Mouse (Mus musculus) right cerebral cortex, postnatal 10 days (tissue): ENCODE results near the gene Zfp444.
"Not testable (repeated sequence)": the region's sequence is repeated elsewhere in the genome, so short reads cannot be mapped to it uniquely, and the experiment has no call there.

Experiments used
- DNase-seq, 2 experiments: peaks; one replicate each; pipeline ENCODE4 v3.0.0; 2021; ENCODE audit warnings: low spot score in 2 of 2

Gene Zfp444

DNA sequence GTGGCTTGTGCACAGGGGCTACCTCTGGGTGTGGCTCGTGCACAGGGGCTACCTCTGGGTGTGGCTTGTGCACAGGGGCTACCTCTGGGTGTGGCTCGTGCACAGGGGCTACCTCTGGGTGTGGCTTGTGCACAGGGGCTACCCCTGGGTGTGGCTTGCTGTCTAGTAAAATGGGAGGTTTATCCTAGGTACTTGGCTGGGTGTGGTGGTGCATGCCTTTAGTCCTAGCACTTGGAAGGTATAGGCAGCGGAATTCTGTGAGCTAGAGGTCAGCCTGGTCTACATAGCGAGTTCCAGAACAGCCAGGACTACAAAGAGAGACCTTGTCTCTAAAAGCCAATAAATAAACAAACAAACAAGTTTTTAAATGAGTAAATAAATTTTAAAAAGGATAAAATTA is 42.7 kb downstream of the Zfp444 start:
- not testable (repeated sequence) for DNase-seq

DNA sequence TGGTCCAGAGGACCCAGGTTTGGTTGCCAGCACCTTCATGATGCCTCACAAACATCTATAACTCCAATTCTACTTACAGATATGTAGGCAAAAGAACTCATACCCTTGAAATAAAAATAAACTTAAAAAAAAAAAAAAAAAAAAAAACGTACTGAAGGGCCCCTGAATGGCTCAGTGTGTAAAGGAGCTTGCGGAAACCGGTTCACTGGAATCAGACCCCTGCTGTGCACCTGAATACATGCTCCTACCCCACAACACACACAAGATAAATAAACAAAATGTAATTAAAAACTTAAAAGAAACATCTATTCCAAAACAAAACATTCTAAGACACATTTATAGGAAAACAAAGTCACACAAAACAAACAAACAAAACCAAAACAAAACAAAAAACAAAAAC is 48.1 kb downstream of the Zfp444 start:
- no peak for DNase-seq

DNA sequence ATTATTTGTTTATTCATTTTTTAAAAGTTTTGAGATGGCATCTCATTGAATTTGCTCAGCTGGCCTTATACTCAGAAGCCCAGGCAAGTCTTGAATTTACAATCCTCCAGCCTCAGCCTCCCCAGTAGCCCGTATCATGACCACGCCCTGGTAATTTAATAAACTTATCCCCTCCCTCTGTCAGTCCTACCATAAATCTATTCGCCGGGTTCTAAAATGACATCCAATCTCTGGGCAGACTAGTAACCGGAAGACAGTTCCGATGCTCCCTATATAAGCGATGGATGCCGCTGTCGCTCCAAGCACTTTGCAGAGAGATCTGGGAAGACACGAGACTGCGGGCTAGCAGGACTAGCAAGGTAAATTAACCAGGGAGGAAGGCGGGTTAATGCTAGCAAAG is 50.0 kb downstream of the Zfp444 start, which contains the start of gene Zscan5b:
TSS of gene Zscan5b (plus strand) at position 301 of the 400 bp plus-strand sequence.
- DNase-seq, result no peak

DNA sequence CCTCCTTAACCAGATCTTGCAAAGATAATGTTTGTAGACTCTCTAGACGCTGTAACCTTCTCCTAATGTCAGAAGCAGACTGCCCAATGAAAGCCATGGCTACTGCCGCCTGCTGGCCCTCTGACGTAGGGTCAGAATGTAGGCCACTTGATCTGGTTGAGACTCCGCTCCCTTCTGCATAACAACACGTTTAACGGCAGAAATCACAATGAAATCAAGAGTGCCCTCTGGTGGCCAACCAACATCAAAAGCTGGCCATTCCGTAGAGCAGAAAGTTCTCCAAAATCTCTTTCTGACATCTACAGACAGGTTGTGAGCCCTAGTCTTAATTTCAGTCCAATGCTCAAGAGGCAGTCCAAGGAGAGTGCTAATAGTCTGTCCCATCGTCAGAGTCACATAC is 56.5 kb downstream of the Zfp444 start:
- DNase-seq, result peak; percentile 24 to 40

DNA sequence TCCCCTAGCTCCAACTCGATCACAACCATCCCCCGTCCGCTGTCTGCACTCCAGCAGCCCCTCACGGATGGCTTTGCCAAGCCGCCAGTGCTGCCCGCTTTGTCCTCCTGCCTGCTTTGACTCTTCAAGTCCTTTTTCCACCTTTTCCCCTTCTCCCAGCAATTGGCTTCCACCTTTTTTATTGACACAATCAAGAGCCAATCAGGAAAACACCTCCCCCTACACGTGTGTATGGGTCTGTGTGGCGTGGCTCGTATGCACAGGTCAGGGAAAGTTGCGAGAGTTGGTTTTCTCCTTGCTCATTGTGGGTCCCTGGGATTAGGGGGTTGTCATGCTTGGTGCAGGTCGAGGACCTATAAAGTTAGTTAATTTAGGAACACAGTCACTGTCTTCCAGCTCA is 67.8 kb downstream of the Zfp444 start:
- no peak for DNase-seq

DNA sequence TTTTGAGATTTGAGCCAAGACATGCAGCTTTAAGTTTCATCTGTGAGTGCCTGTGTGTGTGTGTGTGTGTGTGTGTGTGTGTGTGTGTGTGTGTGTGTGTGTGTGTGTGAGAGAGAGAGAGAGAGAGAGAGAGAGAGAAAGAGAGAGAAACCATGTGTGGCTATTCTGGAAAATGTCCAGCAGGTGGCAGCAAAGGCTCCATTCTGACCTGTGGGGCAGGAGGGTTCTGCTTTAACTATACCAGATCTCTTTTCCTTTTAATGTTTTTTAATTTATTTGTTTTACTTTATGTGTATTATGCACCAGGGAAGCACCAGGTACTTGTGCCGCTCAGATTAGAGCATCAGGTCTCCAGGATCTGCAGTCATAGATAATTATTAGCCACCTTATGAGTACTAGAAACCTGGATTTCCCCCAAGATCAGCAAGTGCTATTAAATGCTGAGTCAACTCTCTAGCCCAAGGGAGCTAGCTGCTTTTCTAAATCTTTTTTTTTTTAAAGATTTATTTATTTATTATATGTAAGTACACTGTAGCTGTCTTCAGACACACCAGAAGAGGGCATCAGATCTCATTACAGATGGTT is 68.9 kb downstream of the Zfp444 start:
- peak; percentile 20 to 36 for DNase-seq
